Mouse (Mus musculus) kidney, postnatal 14 days (tissue): Measurements from ENCODE around the gene Gm6337.
"Not testable (repeated sequence)": the region's sequence is repeated elsewhere in the genome, so short reads cannot be mapped to it uniquely, and the experiment has no call there.

ENCODE experiments used
- DNase-seq: peaks from one replicate; pipeline ENCODE4 v3.0.0; 2022; ENCODE audit warnings: mixed read lengths

Gm6337 gene

DNA sequence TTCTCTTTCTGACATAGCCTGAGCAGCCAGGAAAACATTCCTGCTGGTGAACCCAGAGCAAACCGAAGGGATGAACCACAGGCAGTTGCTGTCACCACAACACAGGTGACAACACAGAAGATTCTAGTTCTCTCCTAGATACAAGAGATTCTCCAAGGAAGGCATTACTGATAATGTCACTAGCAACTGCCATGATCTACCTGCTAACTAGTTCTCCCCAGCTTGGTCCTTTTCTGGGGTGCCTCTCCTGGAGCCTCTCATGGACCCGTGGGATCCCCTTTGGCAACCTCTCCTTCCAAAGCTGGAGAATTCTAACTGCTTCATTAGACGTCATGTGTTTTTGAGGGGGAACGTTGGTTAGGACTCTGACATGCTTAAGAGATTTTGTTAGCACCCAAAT, at the start of gene Gm6337:
Gene Gm6337 (minus strand): TSS at position 101 of the 400 bp plus-strand sequence.
- not testable (repeated sequence) for DNase-seq

DNA sequence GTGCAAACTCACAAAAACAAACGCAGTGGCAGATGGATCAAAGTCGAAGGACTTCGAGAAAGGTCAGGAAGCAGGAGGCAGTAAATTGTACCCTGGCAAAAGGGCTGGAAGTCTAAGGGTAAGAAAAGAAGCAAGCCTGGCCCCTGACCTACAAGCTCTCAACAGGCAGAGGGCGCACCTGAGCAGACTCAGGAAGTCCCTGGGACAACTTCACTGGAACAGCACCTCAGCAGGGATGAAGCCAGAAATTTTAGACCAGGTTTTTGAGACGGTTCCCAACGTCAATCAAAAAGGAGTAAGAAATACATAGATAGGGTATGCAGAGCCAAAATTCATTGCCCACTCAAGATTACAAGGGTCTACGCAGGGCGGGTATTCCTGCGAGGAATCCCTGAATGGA, 49.4 kb upstream of the Gm6337 start:
- not testable (repeated sequence) for DNase-seq

DNA sequence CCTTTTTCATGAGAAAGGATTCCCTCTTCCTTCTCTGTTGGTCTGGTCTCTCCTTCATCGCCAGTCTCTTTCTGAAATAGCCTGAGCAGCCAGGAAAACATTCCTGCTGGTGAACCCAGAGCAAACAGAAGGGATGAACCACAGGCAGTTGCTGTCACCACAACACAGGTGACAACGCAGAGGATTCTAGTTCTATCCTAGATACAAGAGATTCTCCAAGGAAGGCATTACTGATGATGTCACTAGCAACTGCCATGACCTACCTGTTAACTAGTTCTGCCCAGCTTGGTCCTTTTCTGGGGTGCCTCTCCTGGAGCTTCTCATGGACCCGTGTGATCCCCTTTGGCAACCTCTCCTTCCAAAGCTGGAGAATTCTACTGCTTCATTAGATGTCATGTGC, 35.8 kb upstream of the Gm6337 start, which contains the start of gene Gm8206:
Gene Gm8206 (minus strand): TSS at position 101 of the 400 bp plus-strand sequence.
- not testable (repeated sequence) for DNase-seq
